Mouse (Mus musculus) hindlimb bud, embryonic 11.5 days (tissue): ENCODE data around the gene Pigx.
"Not testable (repeated sequence)": the region's sequence is repeated elsewhere in the genome, so short reads cannot be mapped to it uniquely, and the experiment has no call there.

Experiments
- DNase-seq: peaks from one replicate; pipeline ENCODE4 v3.0.0-alpha.2; 2012; ENCODE audit warnings: low read depth, low spot score; ENCODE audit errors: extremely low spot score

Gene Pigx

GRCm38 (mm10) chr16:32110951-32111699, 11.6 kb upstream of the Pigx start:
- DNase-seq, result no peak

GRCm38 (mm10) chr16:32108578-32108977, 9.0 kb upstream of the Pigx start:
- DNase-seq, result no peak

- no peak for DNase-seq
Measured at GRCm38 (mm10) chr16:32108170-32108569, 8.6 kb upstream of the Pigx start.

GRCm38 (mm10) chr16:32107342-32108045, 8.0 kb upstream of the Pigx start:
- DNase-seq, result no peak

- DNase-seq, result no peak
Measured at GRCm38 (mm10) chr16:32105698-32106097, 6.2 kb upstream of the Pigx start.

DNA sequence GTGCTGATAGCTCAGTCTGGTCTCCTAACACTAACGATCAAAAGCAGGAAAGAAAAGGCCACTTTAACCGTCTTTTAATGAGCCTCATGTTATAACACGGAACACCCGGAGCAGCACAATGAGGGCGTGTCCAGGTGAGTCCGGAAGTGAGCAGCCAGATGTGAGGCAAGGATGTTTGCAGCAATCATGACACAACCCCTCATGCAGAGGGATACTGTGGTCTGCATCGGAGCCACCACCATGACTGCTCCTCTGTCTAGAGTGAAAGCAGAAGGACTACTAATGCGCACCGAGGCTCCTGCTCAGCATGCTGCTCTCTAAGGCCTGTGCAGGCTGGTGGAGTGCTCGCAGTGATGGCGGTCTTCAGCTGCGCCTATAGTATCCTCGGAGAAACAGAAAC, 2.8 kb upstream of the Pigx start:
- DNase-seq, result no peak

- no peak for DNase-seq
Measured at GRCm38 (mm10) chr16:32098897-32099637, 473 bp downstream of the Pigx start.

- not testable (repeated sequence) for DNase-seq
Measured at GRCm38 (mm10) chr16:32097757-32098156, 1.8 kb downstream of the Pigx start.

DNA sequence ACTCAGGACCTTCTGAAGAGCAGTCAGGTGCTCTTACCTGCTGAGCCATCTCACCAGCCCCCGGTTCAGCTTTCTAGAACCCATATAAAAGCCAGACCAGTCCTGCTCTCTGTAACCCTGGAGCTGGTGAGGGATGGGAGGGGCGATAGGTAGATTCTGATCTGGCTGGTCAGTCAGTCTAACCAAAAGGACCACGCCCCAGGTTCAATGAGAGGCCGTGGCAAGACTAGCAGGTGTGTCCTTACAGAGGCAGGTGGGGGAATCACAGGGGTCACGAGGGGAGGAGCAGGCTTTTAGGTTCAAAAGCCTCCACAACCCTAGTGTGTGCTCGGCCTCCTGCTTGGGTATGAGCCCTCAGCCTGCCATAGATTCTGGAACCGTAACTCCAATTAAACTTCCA, 8.1 kb downstream of the Pigx start:
- DNase-seq, result no peak

DNA sequence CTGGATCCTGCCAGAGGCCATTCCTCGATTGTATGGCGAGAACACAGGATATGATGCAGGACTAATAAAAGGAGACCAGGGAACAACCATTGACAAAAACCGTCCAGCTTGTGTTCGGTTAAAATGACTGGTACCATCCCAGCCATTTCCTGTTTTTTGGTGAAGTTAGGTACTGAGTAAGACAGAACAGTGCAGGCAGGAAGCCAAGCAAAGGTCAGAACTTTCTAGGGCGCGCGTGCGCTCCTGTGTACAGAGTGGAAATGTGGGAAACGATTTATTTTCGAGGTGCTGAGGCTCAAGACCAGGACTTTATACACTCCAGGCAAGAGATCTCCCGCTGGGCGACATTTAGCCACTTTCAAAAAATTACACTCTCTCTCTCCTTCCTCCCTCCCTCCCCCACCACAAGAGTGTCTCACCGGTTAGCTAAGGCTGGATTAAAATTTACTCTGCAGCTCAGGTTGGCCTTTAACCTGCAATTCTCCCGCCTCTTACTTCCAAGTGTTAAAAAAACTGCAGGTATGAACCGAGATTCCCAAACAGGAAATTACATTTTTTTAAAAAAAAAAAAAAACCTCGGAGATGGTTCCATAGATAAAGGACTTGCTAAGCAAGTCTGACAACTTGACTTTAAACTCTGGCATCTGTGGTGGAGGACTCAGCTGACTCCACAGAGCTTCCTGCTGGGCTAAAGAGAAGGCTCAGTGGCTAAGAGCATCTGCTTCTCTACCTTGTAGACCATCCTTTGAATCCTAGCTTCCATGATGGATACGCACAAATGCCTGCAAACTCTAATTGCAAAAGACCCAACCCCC, 11.7 kb downstream of the Pigx start:
- DNase-seq, result no peak

DNA sequence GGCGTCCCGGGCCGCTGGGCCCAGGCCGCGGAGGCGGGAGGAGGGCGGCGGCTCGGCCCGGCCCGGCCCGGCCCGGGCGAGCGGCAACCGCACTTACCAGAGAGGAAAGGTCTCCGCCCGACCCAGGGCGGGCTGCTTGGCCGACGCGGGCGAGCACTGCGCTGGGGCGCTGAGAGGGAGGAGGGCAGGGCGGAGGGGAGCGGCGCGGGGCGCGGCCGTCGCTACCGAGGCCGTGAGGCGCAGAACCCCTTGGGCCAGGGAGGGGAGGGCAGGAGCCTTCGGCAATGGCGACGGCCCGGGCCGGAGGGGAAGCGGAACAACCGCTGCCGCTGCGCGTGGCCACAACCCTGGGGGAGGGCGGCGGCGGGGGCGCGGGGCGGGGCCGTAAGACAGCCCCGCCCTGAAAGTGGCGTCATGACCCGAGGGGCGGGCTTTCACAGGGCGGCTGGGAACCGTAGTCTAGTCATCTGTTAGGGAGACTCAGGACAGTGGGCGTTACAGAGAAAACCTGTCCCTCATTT, 20.5 kb downstream of the Pigx start, which contains the start of gene Pak2:
Gene Pak2, minus strand, starts transcription at position 352 of the 521 bp plus-strand sequence.
- no peak for DNase-seq

- no peak for DNase-seq
Measured at GRCm38 (mm10) chr16:32078408-32078990, 21.0 kb downstream of the Pigx start.

DNA sequence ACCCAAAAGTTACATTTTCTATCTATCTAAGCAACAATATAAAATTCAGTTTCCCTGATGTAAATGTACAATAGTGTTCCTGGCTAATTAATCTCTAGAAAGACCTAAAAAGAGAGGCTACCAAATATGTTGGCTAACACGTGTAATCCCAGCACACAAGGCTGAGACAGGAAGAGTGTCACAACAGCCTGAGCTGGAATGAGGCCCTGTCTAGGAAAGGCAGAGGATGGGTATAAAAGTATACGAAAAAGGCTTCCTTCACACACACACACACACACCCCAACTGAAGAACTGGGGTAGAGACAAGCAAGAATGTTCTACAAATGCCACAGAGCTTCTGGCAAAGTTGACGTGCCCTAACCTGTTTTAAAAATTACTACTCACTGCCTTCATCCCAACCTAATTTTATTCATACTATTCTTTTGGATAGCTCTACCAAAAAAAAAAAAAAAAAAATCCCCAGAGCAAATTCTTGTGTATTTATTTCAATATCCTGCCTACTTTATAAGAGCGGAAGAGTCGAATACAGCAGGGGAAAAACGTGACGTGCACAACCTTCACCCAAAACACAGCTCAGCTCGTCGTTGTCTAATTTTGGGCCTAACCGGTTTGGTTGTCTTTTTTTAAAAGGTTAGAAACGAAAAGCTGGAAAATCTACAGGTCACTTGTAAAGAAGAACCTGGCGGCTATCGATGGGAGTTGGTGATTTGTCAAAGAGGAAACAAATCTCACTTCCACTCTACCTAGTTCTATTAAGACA, 21.7 kb downstream of the Pigx start:
- no peak for DNase-seq

DNA sequence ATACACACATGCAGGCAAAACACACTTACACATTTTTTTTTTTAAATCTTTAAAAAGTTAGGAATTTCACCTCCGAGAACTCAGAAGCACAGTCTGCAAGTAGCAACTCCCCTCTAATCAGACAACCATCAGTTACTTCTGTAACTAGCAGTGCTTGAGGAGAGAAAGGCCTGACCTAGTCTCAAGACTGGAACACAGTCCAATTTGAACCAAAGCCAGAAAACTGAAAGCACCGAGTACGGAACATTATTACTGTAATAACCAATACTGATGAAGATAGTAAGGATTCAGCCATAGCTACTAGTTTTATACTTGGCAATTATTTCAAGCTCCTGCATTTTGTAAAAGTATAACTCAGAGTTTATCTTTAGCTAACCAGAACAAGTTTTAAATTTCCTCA, 23.1 kb downstream of the Pigx start:
- DNase-seq, result no peak

DNA sequence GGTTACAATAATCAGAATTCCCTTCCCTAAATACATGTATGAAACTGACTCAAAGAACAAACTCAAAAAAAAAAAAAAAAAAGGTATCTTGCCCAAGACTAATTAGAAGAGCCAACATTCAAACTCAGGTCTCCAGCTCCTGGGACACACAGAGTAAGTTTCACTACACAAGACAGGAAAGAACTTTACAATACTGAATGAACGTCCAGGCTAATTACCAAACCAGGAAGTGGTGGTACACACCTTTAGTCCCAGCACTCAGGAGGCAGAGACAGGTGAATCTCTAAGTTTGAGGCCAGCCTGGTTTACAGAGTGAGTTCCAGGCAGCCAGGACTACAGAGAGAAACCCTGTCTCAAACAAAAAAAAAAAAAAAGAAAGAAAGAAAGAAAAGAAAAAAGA, 23.8 kb downstream of the Pigx start:
- DNase-seq, result no peak

GRCm38 (mm10) chr16:32070070-32070469, 29.5 kb downstream of the Pigx start:
- not testable (repeated sequence) for DNase-seq

GRCm38 (mm10) chr16:32068389-32069300, 30.9 kb downstream of the Pigx start:
- DNase-seq, result no peak

DNA sequence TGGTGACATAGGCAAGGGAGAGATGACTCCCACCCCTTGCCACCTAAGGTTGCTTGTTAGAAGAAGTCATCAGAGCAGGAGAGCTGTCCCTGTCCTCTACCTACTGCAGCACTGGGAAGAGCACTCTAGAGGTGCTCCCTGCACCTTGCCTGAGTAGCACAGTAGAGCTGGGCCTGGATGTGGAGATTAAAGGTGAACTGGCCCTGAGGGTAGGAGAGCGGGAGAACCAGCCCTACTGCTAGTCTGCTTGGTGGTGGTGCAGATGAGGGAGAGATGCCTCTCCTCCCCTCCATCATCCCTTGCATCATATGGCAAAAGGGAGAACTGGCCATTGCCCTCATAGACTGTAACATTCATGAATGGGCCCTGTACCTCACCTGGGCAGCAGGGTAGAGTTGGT, 32.6 kb downstream of the Pigx start:
- no peak for DNase-seq

DNA sequence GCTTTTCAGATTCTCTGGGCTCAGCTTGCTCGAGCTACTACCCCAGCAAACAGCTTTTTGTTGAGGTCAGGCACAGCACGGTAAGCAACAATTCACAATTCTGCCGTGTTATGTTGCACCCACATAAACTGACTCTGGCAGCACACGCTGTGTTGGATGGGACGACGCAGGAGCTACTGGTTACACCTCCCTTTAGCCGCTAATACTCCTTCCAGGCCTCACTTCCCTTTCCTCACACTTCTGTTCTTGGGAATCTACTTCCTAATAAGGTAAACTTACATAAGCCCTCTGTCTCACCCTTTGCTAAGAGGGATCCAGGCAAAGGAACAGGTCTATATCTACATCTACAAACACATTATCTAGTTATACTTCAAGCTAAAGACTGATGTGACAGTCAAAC, 35.6 kb downstream of the Pigx start:
- DNase-seq, result no peak
